Mouse (Mus musculus) urinary bladder, postnatal 14 days (tissue): ENCODE measurements around the gene Dcaf12.

ENCODE experiments used
- DNase-seq: peaks from one replicate; pipeline ENCODE4 v3.0.0; 2021; ENCODE audit warnings: low spot score

Dcaf12 gene

GRCm38 (mm10) chr4:41314141-41315129, at the start of gene Dcaf12:
Gene Dcaf12 (minus strand): TSS chr4:41314889.
- peak; percentile 96 for DNase-seq

DNA sequence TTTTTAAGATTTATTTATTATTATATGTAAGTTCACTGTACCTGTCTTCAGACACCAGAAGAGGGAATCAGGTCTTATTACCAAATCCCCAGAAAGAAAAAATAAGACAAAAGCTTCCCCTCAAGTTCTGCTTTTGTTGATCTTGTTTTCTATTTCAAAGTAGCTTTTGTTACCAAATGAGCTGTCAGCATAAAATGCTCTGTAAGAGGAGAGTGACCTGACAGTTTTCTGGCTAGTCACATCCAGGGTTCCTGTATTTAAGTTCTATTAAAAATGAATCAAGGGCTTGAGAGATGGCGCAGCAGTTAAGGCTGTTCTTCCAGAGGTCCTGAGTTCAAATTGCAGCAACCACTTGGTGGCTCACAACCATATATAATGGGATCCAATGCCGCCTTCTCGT, 46.4 kb upstream of the Dcaf12 start:
- no peak for DNase-seq

GRCm38 (mm10) chr4:41359358-41359757, 44.7 kb upstream of the Dcaf12 start:
- no peak for DNase-seq

- no peak for DNase-seq
These were observed 44.0 kb upstream of the Dcaf12 start for GRCm38 (mm10) chr4:41358669-41359068.

GRCm38 (mm10) chr4:41357154-41357553, 42.5 kb upstream of the Dcaf12 start:
- DNase-seq, result no peak

DNA sequence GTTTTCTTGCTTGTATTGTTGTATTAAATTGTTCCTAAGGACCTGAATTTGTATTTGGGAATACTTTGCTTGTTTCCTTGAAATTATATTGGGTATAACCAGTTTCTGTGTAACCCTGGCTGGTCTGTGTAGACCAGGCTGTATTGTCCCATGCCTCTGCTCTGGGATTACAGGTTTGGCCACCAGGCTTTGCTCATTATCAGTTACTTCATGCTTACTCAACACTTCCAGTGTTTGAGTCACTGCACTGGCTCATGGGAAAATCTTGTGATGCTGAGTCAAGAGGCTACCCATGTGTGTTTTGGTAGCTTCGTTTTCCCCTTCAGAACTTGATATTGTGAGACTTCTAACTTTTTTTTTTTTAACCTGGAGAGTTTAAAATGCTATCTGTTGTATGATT, 38.6 kb upstream of the Dcaf12 start:
- DNase-seq, result no peak

- no peak for DNase-seq
These were observed 38.1 kb upstream of the Dcaf12 start for GRCm38 (mm10) chr4:41352758-41353157.

DNA sequence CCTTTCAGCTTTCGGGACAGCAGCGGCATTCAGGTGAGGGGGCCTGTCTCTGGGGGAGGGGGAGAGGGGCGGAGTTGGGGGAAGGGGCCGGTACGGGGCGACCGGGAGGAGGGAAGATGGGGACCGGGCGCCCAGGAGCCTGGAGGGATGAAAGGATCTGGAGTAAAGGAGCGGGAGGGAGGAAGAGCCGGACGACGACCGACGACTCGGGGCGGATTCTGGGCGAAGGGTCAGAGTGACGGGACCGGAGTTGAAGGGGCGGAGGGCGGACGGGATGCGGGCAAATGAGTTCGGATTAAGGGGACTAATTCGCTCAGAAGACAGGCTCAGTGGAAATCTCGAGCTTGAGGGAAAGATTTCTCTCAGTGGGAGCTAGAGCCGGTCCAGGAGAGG, 34.5 kb upstream of the Dcaf12 start:
- DNase-seq, result peak; percentile 57

DNA sequence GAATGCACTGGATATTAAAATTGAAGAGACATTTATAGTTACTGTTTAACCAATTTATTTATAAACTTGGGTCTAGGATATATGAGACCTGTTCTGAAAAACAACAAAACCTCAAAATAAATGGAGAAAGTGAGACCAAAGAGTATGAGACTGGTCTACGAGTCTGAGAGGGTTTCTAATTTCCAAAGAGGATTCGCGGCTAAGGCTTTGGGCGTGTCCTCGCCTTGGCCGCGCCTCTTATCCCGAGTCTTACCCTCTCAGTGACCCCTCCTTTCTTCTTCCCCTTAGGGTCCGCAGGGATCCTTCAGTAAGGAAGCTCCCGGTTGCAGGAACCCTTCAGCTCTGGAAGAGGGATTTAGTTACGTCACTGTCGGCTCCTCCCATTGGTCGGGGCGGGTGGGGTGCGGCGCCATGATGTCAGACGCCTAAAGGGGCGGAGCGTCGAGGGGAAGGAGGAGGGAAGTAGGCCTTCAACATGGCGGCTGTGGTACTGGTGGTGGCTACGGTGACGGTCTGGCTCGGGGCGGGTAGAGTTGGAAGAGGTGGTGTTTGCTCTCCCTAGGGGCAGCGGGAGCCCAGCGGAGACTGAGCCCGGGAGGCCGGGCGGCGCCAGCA, 34.0 kb upstream of the Dcaf12 start, which contains the start of gene Ubap1:
Ubap1 (plus strand) TSS at position 413 of the 615 bp plus-strand sequence.
- DNase-seq, result peak; percentile 95

DNA sequence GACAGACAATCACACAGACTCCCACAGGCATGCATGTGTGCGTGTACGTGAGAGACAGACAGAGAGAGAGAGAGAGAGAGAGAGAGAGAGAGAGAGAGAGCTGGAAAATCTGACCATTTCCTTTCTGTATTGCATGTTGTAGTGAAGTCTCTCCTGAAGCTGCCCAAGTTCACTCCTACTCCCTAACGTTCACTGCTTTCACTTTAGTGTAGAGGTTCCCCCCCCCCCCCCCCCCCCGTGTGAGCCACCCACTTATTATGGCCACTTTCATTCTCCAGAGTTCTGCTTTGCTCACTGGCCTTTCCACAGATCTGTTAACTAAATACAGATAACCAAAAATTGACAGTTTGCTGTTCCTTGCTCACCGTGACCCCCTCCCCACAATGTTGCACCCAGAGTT, 33.1 kb upstream of the Dcaf12 start:
- DNase-seq, result no peak

GRCm38 (mm10) chr4:41346011-41346410, 31.3 kb upstream of the Dcaf12 start:
- no peak for DNase-seq

- DNase-seq, result no peak
These were observed 26.3 kb upstream of the Dcaf12 start for GRCm38 (mm10) chr4:41340912-41341550.

DNA sequence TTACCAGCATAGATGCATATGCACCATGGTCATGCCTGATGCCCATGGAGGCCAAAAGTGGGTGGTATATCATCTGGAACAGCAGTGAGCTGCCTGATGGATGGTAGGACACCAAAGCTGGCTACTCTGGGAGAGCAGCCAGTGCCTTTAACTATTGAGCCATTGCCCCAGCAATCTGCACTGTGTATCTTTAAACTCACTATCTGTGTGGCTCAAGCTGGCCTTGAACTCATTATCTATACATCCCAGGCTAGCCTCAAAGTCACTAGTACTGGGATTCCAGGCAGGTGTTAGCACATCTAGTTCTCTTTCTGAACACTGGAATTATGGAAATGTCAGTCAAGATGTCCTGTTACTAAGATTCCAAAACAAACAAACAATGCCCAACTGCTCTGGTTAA, 21.9 kb upstream of the Dcaf12 start:
- DNase-seq, result no peak

DNA sequence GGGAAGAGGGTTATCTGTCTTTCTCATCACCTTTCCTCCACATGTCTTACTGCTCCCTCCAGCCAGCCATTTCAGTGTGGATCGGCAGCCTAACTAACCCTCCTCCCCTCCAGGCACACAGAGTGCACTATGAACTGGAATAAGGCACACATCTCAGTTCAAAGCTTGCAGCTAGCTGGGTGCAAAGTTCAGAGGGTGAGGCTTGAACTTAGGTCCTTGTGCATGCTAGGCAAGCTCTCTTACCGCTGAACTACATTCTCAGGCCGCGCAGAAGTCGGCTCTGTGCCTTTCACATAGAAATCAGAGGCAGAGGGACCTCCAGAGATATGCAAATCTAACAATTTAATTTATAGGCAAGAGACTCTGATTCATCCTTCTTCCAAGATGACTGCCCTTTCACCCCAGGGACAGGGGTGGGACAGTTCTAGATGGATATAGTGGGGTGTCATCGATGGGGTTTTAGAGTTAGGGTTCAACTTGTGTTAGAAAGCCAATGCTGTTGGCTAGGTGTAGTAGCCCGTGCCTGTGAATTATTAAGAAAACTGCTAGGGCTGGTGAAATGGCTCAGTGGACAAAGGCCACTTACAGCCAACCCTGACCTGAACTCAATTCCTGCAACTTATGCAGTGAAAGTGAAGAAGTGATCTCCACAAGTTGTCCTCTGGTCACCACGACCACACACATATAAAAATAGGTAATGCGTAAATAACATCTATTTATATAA, 17.2 kb upstream of the Dcaf12 start:
- DNase-seq, result no peak

DNA sequence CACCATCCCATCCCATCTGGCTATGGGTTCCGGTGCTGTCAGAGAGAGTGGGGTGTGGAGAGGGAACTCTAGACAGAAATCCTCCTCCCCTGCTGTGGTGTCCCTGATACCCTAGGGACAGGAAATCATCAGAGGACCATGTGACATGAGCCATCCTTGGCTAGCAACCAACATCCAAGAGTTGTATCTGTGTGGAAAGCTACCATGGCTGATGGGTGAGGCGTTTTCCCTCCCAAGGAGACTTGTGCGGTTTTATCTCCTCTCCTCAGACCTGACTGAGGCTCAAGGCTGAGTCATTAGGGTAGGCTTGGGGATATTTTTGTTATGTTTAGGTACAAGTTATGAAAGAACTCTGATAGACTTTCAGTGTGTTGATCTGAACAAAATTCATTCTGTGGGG, 16.4 kb upstream of the Dcaf12 start:
- DNase-seq, result no peak

DNA sequence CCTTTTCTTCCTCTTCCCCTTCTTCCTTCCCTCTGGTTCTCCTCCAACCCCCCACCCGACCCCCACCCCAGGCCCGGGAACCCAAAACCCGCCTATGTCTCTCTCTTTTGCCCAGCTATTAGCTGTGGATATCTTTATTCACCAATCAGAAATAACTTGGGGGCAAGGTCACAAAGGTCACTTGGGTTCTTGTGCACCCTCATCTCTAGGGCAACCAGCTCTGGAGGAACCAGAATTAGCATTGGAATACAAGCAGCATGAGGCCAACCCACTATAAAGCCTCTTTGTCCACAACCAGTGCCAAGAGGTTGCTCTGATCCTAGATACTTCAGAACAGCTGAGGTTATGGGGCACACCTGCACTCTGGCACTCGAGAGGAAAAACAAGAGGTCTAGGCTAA, 14.8 kb upstream of the Dcaf12 start:
- DNase-seq, result no peak

DNA sequence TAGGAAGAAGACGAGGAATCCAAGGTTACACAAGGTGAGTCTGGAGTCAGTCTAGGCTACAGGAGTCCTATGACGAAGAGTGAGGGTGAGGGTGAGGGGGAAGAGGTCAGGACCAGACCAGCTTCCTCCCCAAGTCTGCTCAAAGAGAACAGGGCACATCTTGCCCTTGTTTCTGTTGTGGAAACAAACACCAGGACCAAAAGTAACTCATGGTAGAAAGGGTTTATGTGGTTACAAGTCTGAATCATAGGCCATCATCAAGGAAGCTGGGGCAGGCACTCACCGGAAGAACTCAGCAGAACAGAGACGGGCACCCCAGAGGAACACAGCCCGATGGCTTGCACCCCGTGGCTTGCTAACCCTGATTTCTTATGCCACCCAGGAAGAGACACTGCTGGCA, 12.2 kb upstream of the Dcaf12 start:
- DNase-seq, result no peak

GRCm38 (mm10) chr4:41320971-41321370, 6.3 kb upstream of the Dcaf12 start:
- DNase-seq, result no peak

DNA sequence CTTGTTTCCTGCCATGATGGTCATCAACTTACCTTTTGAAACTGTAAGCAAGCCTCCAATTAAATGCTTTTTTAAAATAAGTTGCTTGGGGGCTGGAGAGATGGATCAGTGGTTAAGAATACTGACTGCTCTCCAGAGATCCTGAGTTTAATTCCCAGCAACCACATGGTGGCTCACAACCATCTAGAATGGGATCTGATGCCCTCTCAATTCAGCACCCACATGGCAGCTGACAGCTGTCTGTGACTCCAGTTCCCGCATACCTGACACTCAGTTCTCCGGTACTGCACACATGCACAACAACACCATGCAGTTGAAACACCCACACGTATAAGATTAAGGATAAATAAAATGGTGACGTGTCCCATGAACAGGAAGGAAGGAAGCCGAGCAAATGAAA, 3.6 kb upstream of the Dcaf12 start:
- no peak for DNase-seq

DNA sequence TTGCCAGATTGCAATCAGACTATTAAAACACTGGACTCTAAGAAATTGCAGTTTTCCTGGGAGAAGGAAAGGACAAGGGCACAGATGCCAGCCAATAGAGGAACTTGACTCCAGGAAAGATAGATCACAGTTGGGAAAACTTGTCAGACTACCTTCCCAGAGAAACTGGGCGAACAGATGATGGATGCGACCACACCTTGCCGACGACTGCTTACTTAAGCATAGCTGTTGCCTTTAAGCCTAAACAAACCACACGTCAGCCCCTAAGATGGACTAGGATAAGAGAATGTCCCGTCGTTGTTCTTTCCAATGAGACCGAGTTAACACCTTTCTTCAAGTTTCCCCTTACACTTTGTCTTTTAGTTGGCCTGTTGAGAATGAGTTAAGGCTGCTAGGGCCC, 484 bp upstream of the Dcaf12 start:
- peak; percentile 22 for DNase-seq

GRCm38 (mm10) chr4:41313722-41314121, 967 bp downstream of the Dcaf12 start:
- no peak for DNase-seq
